Mouse (Mus musculus) gonadal fat pad, adult 2 months (tissue): ENCODE data around the gene Efhd1. TPM values are rescaled to one million over a fixed set of nuclear protein-coding genes. Genes with fewer than 3 reads are reported as not detected.

Source experiments
- DNase-seq: peaks from one replicate; pipeline ENCODE4 v3.0.0-alpha.2; 2012; ENCODE audit warnings: low read depth
- polyA plus RNA-seq: library from polyadenylated mRNA; depleted of rRNA; stranded (reverse); fragments of >200 nt; gene quantifications from 2 replicates; pipeline ENCODE4 v1.2.3, GENCODE M21; 2012; rRNA removed

Efhd1 gene
- 11.3 and 11.8 TPM in 2 replicates for polyA plus RNA-seq

DNA sequence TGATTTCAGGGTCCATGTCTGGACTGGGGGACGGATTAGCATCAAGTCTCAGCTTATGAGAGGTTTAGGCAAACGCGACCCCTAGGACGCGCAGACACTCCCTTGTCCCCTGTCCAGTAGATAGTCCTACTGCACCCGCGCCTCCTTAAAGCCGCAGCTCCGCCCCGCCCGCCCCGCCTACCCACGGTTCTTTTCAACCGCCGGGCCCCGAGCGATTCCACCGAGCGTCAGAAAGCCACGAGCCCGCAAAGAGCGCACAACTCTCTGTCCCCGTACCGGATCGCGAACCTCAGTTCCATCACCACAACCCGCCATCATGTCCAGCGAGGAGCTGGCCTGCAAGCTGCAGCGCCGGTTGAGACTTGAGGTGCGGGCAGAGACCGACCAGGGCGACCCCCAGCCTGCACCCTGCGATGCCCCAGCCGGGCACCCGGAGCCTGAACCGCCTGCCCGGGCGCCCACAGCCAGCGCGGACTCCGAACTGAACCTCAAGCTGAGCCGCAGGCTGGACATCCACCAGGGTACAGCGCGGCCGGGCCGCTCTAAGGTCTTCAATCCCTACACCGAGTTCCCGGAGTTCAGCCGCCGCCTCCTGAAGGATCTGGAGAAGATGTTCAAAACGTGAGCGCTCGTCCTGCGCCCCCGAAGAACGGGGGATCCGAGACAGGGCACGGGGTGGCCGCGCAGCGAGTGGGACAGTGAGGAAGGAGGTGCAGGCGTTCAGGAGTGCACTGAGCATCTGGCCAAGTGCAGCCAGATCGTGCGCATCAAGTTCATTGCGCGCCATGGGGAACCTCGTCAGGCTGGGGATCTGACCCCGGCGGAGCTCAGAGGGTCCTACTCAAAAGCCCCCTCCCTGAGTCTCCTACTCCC lies at the start of gene Efhd1:
Gene Efhd1 (plus strand): TSS at position 230 of the 873 bp plus-strand sequence.
- no peak for DNase-seq

GRCm38 (mm10) chr1:87214748-87215147 lies 49.4 kb upstream of the Efhd1 start:
- no peak for DNase-seq

DNA sequence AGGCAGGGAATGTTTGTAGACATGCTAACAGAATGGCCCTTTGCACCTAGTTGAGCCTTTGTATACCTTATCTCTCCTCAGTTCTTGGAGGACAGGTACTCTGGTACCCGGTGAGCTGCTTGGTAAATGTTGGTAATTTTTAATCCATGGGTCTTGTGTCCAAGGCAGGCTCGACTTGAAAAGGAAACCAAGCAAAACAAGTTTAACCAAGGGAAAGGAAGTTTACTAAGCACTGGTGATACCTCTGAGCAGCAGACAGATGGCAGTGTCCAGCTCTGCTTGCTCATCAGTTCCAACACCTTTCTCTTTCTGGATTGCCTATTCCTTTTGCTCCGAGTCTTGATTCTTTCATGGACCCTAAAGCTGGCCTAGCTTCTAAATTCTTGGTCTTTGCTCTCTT lies 46.2 kb upstream of the Efhd1 start:
- DNase-seq, result no peak

- DNase-seq, result no peak
These were observed 38.4 kb upstream of the Efhd1 start for GRCm38 (mm10) chr1:87225739-87226138.

GRCm38 (mm10) chr1:87226409-87227159 lies 37.6 kb upstream of the Efhd1 start:
- DNase-seq, result no peak

- no peak for DNase-seq
These were observed 37.0 kb upstream of the Efhd1 start for GRCm38 (mm10) chr1:87227160-87227550.

GRCm38 (mm10) chr1:87230606-87231005 lies 33.6 kb upstream of the Efhd1 start:
- no peak for DNase-seq

DNA sequence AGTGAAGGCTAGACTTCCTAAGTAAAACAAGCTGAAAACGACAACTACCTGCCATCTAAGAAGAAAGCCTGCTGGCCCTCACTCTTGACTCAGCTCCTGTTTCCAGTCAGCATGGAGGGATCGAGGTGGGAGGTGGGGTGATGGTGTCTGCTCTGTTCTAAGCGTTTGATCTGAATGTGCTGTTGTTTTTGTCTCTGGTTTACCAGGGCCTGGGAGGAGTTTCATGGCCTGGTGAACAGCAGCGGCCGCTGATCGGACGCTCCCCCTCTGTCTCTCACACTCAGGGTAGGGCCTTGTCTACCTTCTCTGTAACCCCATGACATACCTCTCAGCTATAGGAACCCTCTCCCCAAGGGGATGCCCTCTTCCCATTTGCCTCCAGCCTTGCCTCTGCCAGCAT lies 32.0 kb upstream of the Efhd1 start:
- no peak for DNase-seq

DNA sequence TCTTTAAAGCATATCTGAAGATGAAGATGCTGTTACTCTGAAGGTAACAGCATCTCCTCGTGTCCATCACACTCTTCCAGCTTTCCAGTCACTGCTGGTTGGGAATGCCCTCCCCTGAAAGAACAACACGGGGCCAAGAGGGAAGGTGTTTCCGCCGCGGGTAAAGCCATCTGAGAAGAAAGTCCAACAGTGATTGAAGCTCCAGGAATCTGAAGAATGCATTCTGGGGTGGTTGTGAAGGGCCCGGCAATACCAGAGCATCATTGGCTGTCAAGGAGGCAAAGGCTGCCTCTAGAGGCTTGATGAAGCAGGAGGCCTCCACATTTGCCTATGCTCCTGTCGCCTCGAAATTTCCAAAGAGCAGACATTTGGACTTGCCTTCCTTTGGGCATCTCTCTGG lies 25.1 kb upstream of the Efhd1 start:
- DNase-seq, result no peak

GRCm38 (mm10) chr1:87243021-87243420 lies 21.1 kb upstream of the Efhd1 start:
- no peak for DNase-seq

- DNase-seq, result no peak
These were observed 18.7 kb upstream of the Efhd1 start for GRCm38 (mm10) chr1:87245430-87245829.

GRCm38 (mm10) chr1:87245929-87246815 lies 18.0 kb upstream of the Efhd1 start:
- DNase-seq, result no peak

- no peak for DNase-seq
These were observed 12.0 kb upstream of the Efhd1 start for GRCm38 (mm10) chr1:87252040-87252609.

DNA sequence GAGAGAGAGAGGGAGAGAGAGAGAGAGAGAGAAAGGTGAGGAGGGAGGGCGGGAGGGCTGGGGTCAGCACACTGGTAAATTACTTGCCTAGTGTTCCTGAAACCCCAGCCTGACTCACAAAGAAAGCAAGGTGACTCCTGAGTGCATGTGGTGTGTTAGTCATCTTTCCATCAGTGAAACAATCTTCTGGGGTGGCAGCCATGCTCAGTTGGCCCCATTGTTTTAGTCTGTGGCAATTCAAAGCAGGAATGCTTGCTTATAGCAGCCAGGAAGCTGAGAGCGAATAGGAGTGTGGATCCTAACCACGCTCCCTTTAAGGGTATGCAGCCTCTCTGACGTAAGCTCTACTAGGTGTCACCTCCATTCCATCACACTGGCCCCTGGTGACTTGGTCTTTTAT lies 9.0 kb upstream of the Efhd1 start:
- DNase-seq, result no peak

DNA sequence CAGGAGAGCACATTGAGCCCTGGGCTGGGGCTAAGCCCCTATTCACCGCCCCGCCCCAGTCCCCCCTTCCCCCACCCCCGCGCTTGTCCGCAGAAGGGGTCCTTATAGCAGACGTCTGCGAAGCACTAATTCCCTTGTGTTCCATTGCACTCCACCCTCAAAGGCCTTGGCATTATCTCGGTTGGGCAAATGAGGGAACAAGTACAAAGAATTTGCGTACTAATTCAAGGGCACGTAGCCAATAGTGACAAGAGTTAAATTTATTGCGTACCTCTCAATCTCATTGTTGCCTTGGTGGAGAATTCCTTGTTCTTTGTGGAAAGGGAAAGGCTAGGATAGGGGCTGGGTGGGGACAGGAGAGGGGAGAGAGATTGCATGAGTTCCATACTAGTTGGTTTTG lies 6.5 kb upstream of the Efhd1 start:
- no peak for DNase-seq

- no peak for DNase-seq
These were observed 5.7 kb upstream of the Efhd1 start for GRCm38 (mm10) chr1:87258484-87258883.

DNA sequence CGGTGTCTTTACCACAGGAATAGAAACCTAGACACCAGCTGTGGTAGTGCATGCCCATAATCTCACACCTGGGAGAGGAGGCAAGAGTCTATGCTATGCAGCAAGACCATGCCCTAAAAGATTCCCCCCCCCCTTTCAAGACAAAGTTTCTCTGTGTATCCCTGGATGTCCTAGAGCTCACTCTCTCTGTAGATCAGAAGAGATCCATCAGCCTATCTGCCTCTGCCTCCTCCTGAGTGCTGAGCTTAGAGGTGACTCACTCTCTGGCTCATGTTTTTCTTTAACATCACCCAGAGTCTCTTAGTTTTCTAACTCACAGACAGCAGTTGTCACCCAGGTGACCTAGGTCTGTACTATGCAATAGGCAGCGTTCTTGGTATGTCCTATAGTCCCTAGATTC lies 4.8 kb upstream of the Efhd1 start:
- no peak for DNase-seq

GRCm38 (mm10) chr1:87263257-87263656 lies 906 bp upstream of the Efhd1 start:
- DNase-seq, result no peak

DNA sequence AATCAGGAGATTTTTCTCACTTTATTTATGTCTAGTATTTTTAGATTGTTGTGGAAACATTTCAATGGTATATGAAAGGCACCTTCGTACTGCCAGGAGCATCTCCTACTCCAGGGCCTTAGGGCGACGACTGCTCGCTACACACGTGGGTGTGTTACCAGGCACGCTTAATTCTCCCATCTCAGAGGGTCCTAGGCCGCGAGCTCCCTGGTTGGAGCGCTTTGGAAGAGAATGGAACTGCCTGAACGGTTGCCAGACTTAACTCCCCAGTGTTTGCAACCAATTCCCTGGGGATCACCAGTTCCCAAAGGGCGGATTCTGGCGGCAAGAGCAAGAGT lies 398 bp upstream of the Efhd1 start:
- DNase-seq, result no peak

DNA sequence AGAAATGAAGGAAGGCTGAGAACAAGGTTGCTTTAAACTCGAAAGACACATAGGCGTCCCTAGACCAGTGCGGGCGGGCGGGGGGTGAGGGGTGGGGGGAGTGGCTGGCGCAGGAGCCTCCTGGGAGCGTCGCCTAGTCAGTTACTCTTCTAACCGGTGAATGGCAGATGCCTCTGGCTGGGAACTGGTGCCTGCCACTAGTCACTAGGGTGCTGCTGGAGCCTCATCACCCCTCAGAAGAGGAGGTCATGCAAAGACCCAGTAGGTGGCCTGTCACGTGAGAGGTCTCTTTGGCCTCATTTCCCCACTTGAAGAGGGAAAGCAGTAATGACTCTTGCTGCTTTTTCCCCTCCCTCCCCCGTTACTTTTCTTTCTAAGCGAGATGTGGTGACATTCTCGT lies 1.0 kb downstream of the Efhd1 start:
- DNase-seq, result no peak

DNA sequence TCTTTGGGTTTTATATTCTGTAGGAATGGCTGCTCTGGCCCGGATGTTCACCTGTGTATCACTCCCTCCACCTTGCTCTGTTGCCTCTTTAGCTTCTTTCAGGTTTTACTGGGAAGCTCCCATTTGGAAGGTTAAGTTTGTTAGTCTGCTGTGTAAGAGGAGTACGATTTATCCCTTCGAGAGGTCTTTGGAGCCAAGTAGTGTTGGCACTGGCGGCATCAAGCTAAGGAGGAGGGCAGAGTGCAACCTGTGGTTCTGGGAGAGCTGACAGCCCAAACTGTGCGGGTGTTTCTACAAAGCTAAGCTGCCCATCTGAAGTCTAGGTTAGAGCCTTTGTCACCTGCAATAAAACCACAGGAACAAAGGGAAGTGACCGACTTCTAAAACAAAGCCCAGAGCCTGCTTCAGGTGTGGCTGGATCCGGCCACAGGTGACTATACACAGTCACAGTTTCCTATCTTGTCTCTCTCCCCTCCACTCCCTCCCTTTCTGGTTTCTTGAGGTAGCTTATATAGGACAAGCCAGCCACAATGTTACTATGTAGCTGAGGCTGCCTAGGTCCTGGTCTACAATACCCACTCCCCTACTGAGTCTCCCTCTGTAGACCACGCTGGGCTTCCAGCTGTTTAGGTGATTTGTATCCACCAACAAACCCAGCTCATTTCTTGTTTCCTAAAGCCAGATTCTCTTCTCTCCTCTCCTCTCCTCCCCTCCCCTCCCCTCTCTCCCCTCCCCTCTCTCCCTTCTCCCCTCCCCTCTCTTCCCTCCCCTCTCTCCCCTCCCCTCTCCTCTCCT lies 2.3 kb downstream of the Efhd1 start:
- no peak for DNase-seq
